Mouse (Mus musculus) embryonic fibroblast, embryonic 13.5 days (primary cell): ENCODE results near the gene Zdhhc19. TPM values are rescaled to one million over a fixed set of nuclear protein-coding genes. Genes with fewer than 3 reads are reported as not detected.

Experiments used
- H3K27ac ChIP-seq: 2 replicates; pipeline ENCODE4 v1.5.1; 2012; ENCODE audit warnings: low read length, control low read depth, inconsistent platforms; ENCODE audit not compliant: insufficient read depth
- H3K4me1 ChIP-seq: 2 replicates; pipeline ENCODE4 v1.6.1; 2011; ENCODE audit warnings: low read length; ENCODE audit not compliant: control insufficient read depth, insufficient read depth
- H3K4me3 ChIP-seq: 2 replicates; pipeline ENCODE4 v1.5.1; 2011; ENCODE audit warnings: mild to moderate bottlenecking, control low read depth, low read length; ENCODE audit not compliant: insufficient read depth
- CTCF ChIP-seq: IDR thresholded peaks from 2 replicates; pipeline ENCODE4 v1.5.1; 2011; ENCODE audit warnings: mild to moderate bottlenecking, control low read depth, low read length, moderate library complexity, borderline replicate concordance; ENCODE audit not compliant: insufficient read depth
- POLR2A ChIP-seq: IDR thresholded peaks from 2 replicates; pipeline ENCODE4 v1.6.1; 2011; ENCODE audit warnings: low read depth, mild to moderate bottlenecking, control low read depth, low read length, moderate library complexity
- polyA plus RNA-seq: library from polyadenylated mRNA; stranded (reverse); fragments of >200 nt; gene quantifications from 2 replicates; pipeline ENCODE4 v1.2.4, GENCODE M21; 2011; ENCODE audit warnings: low read depth; ENCODE audit not compliant: missing spikeins, insufficient read length

Gene Zdhhc19
- polyA plus RNA-seq, result not detected in 2 replicates

DNA sequence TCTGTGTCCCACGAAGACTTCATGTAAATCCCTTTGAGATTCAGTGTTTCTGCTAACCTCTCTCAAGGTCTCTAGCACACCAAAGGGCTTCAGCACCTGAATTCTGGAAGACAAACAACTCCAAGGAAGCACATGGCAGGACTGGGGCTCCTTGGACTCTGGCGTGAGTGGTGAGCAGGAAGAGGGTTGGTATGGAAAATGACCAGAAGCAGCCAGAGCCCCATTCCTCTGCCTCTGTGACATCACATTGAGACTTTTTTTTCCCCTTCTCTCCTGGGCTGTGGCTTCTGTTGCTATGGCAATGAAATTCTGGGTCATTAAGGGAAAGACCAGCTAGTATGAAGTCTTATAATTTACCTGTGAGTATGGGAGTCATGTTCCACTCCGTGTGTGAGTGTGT is at the start of gene Zdhhc19:
Gene Zdhhc19 (plus strand): TSS at position 301 of the 400 bp plus-strand sequence.
- Histone ChIP-seq H3K4me1 (no peaks in the 10 kb centered on the region), H3K4me3 (no peak within 1 kb of the TSS), H3K27ac (no peak within 1 kb of the TSS)
- TF ChIP-seq CTCF (no peak), POLR2A (no peak)

DNA sequence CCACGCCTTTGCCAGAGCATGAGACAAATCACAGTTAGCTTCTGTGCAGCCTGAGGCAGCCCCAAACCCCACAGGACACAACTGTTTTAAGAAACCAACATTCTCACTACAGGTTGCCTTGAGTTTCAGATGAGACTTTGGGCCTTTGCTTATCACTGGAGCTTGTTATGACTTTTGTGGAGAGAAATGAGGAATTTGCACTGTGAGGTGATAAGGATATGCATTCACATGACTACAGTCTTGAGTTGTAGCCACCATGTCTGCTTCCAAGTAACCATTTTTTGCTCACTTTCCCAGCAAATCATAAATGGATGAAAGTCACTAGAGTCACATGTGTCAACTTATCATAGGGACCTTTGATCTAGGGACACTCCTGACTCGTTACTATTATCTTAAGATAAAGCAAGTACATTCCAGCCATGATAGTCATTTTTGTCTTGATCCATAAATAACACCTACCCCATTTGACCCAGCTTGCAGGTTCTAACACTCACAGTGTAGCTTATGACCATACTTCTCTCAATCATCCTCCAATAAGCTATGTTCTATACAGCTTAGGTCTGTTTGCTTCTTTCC is 49.4 kb upstream of the Zdhhc19 start:
- no peak overlapping the region for H3K27ac ChIP-seq
- no peaks in the 10 kb centered on the region for H3K4me1 ChIP-seq
- TF ChIP-seq CTCF (no peak), POLR2A (no peak)
- H3K4me3 ChIP-seq, result no peak overlapping the region

DNA sequence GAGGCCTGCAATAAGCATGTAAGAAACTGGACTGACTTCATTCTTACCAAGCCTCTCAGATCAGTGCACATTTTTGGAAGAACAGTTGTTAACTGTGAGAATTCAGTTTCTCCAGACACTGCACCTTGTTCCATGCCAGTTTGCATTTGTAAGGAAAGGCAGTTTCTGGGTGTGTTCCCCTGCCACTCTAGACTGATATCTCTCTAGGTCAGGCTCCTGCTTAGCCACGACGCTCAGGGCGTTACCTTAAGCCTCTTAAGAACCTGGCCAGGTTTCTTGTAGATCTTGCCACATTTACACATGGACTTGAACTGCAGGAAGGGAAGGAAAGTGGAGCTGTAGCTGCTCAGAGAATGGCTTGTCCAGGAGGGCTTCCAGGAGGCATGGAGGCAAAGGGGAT is 46.4 kb upstream of the Zdhhc19 start:
- no peak overlapping the region for H3K4me3 ChIP-seq
- no peaks in the 10 kb centered on the region for H3K4me1 ChIP-seq
- H3K27ac ChIP-seq, result no peak overlapping the region
- TF ChIP-seq CTCF, result no peak
- no peak for TF ChIP-seq POLR2A

DNA sequence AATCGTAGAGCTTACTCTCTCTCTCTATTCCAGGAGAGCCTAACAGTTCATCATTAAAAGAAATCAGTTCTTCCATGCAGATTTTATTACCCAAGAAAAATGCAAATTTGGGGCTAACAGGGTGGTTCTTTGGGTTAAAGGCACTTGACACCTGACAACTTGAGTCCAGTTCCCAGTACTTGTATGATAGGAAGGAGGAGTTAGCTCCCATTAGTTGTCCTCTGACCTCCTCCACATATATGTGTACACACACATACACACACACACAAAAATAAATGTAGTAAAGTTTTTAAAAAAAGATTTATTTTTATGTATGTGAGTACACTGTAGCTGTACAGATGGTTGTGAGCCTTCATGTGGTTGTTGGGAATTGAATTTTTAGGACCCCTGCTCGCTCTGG is 45.9 kb upstream of the Zdhhc19 start:
- TF ChIP-seq CTCF (no peak), POLR2A (no peak)
- H3K4me3 ChIP-seq, result no peak overlapping the region

DNA sequence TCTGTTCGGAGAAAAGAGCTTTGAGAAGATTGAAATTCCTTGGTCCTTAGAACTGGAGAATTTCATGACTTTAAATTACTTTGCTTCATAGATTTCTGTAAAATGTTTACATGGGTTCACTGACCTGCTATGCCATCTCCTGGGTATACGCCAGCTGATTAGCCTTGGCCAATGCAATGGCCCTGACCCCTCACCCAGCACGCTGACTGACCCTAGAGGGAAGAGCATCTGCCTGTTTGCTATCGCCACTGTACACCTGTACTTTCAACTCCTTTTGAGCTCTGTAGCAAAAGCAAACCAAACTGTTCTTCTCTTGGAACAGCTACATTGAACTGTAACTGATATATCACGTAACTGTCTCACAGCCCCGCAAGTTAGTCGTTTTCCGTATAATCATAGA is 43.0 kb upstream of the Zdhhc19 start:
- TF ChIP-seq CTCF (no peak), POLR2A (no peak)
- no peak overlapping the region for H3K27ac ChIP-seq
- no peaks in the 10 kb centered on the region; the same call in 1 of the 2 replicates for H3K4me1 ChIP-seq
- no peak overlapping the region for H3K4me3 ChIP-seq

More for the DNA sequence above, 45.9 kb upstream of the Zdhhc19 start:
- H3K4me1 ChIP-seq, result no peaks in the 10 kb centered on the region
- H3K27ac ChIP-seq, result no peak overlapping the region

DNA sequence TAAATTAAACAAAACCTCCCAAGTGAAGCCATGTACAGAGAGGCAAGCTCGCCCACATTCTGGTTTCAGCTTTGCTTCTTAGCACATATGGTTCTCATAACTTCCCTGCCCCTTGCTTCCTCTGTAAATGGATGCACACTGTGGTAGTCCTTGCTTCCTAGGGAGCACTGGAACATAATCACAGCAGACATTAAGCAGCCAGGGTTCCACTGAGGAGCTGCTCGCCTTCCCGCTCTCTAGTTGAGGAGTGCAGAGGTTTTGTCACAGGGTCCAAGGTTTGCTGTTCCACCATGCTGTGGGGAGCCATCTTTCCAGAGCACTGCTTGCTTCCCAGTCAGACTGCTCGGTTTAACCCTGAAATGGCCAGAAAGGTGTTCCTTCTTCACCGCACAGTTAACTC is 41.4 kb upstream of the Zdhhc19 start:
- H3K27ac ChIP-seq, result no peak overlapping the region
- TF ChIP-seq CTCF (no peak), POLR2A (no peak)
- no peaks in the 10 kb centered on the region; the same call in 1 of the 2 replicates for H3K4me1 ChIP-seq
- no peak overlapping the region for H3K4me3 ChIP-seq

DNA sequence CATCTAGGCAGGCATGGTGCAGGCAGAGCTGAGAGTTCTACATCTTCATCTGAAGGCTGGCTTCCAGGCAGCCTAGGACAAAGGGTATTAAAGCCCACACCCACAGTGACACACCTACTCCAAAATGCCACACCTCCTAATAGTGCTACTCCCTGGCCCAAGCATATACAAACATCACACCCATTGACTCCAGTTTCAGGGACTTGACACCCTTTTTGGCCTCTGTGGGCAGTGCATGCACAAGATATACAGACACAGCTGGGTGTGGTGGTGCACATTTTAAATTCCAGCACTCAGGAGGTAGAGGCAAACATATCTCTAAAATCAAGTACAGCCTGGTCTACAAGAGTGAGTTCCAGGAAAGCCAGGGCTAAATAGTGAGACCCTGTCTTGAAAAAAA is 40.0 kb upstream of the Zdhhc19 start:
- no peaks in the 10 kb centered on the region; the same call in 1 of the 2 replicates for H3K4me1 ChIP-seq
- H3K4me3 ChIP-seq, result no peak overlapping the region
- no peak for TF ChIP-seq CTCF
- no peak for TF ChIP-seq POLR2A
- no peak overlapping the region for H3K27ac ChIP-seq

DNA sequence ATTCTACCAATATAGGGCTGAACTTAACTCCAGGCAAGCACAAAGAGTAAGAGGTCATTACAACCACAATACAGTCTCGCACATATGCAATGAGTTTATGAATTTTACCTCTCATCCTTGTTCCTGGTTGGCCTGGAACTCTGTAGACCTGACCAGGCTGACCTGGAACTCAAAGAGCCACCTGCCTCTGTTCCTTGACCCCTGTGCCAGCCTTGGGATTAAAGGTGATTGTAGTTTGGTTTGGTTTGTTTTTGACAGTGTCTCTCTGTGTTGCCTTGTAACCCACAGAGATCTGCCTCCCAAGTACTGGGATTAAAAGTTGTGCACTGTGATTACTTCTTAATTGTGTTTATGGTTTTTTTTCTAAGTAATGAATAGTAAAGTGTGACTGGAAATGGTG is 39.3 kb upstream of the Zdhhc19 start:
- Histone ChIP-seq H3K4me3 (no peak overlapping the region), H3K4me1 (no peaks in the 10 kb centered on the region; the same call in 1 of the 2 replicates), H3K27ac (no peak overlapping the region)
- TF ChIP-seq POLR2A (no peak), CTCF (no peak)

DNA sequence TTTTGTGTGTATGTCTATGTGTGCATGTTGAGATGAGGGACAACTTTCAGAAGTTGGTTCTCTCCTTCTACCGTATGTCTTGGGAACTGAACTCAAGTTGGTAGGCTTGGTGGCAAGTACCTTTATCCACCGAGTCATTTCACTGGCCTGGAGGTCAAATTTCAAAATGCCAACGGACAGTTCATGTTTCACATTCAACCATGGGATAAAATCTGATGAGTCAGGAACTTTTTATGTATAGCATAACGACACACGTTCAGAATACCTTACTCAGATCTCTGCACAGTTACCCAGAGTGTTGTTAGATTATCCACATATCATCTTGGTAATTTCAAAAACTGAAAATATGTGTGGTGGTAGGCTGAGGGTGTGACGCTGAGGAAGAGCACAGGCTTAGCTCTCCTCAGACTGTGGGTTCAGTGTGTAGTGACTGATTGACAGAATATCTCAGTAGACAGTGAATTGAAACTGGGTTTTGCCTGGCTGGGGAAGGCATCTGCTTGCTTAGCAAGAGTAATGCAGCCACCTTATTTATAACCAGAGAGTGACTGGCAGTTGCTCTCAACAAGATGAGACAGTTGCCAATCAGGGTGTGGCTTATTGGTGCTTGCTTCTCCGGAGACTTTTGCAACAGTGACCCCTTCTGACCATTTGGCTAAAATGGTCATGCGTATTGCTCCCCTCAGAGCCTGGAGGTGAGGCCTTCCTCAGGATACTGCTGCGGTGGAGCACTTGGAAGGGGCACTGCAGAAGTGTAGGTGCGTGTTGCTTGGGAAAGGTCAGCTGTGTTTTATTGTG is 38.3 kb upstream of the Zdhhc19 start:
- H3K4me1 ChIP-seq, result no peaks in the 10 kb centered on the region; the same call in 1 of the 2 replicates
- H3K27ac ChIP-seq, result no peak overlapping the region
- H3K4me3 ChIP-seq, result no peak overlapping the region
- TF ChIP-seq POLR2A (no peak), CTCF (peak; percentile 25; the same call in 1 of the 2 replicates)

DNA sequence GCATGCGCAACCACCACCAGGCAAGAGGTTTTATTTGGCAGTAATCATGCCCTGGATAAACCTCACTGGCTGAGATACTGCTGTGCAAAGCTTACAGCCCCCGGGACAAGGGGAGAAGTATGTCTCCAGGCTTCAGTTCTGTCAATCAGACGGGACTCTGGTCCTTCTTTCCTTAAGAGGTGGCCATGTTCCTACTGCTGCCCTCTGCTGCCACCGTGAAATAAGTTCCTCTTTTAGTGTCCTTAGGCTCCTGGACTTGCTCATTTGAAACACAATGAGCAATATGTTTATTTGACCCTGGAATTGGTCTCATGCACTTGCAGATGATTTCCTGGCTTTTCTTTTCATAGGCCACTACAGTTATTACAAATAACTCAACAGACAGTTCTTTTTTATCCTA is 35.5 kb upstream of the Zdhhc19 start:
- Histone ChIP-seq H3K4me1 (no peaks in the 10 kb centered on the region; the same call in 1 of the 2 replicates), H3K27ac (no peak overlapping the region), H3K4me3 (no peak overlapping the region)
- TF ChIP-seq CTCF (no peak), POLR2A (no peak)
